21 mouse cellular contexts compared by ENCODE assay signal in the genomic region with DNA sequence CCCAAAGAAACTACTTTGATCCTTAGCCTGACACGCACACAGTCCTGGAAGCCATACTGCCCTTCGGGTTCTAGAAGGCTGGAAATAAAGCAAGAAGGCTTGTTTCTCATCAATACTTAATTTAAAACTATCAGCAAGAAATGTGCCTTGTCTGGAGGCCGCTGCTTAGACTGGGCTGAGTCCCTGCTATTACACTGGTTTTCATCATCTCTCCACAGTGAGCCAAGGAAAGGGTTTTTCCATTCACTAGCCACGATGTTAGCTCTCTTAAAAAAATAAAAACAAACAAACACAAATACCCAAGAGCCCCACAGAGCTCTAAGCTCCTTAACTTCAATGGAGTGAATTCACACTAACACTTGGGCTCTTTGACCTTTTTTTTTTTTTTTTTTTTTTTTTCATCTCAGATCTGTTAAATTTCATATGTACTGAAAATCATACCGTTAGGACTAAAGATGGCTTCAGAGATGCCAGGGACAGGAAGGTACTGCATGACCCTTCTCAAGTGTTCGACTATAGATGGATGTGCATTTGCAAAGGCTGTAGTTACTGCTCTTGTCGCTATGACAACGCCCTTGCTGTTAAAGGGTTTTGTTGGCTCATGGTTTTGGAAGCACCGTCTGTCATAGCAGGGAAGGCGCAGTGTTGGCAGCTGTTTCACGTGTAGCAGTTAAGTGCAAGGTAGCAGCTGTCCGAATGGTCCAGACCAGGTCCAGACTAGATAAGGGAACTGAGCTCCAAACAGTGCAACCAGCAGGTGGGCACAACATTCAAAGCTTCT.
DNase-seq lines count a peak whose midpoint lies in the region; ATAC-seq and TF ChIP-seq lines count a peak whose summit lies in the region.
"Had no signal": no experiment of that assay in that cellular context is flagged by ENCODE, and none has a peak within 500 bp of the region (broad histone marks: within the 10 kb centered on the region; RNA-seq: fewer than 3 reads in every experiment).

No protein-coding gene starts in this region.

- H3K36me3 ChIP-seq in forebrain, embryonic 13.5 days (ENCODE audit: poor library complexity, severe bottlenecking): no peaks in the 10 kb centered on the region
- no peaks in the 10 kb centered on the region for H3K36me3 ChIP-seq in forebrain, embryonic 10.5 days (replicated peaks)
- no peaks in the 10 kb centered on the region; the same call in 1 of the 2 replicates for H3K36me3 ChIP-seq in hindbrain, postnatal 0 days (ENCODE audit: insufficient read depth, low read length)
- no peaks in the 10 kb centered on the region for H3K36me3 ChIP-seq in hindbrain, embryonic 10.5 days
- no peaks in the 10 kb centered on the region for H3K36me3 ChIP-seq in neural tube, embryonic 14.5 days (ENCODE audit: control insufficient read depth, insufficient read depth, low read length)
- H3K36me3 ChIP-seq in neural tube, embryonic 15.5 days: no peaks in the 10 kb centered on the region
- H3K36me3 ChIP-seq: embryonic facial prominence, embryonic 10.5 days had no signal

- DNase-seq in forebrain, embryonic 10.5 days (ENCODE audit: extremely low spot score, low spot score): no peak
- peak; percentile 67 for DNase-seq in hindbrain, postnatal 0 days (ENCODE audit: low spot score)
- DNase-seq in hindbrain, embryonic 10.5 days (ENCODE audit: low spot score): no peak
- DNase-seq in neural tube, embryonic 10.5 days (ENCODE audit: extremely low spot score, low spot score): no peak
- DNase-seq in right cerebral cortex, adult 18-20 months: no peak
- DNase-seq: adrenal gland, adult 2 months; cerebellum, adult 11-12 months; cerebellum, postnatal 36 days; liver; lung, adult 18-20 months; lung, postnatal 36 days; right cerebral cortex, postnatal 25 days; thymus, postnatal 14 days had no signal

- H3K27me3 ChIP-seq in forebrain, embryonic 13.5 days: no peaks in the 10 kb centered on the region
- no peaks in the 10 kb centered on the region for H3K27me3 ChIP-seq in forebrain, embryonic 10.5 days (ENCODE audit: poor library complexity, severe bottlenecking)
- H3K27me3 ChIP-seq in hindbrain, postnatal 0 days (ENCODE audit: insufficient read depth, low read length): no peaks in the 10 kb centered on the region
- H3K27me3 ChIP-seq in hindbrain, embryonic 10.5 days (ENCODE audit: insufficient read depth, poor library complexity, severe bottlenecking): no peaks in the 10 kb centered on the region
- no peaks in the 10 kb centered on the region for H3K27me3 ChIP-seq in neural tube, embryonic 14.5 days (ENCODE audit: control insufficient read depth, insufficient read depth, low read length)
- H3K27me3 ChIP-seq in neural tube, embryonic 15.5 days (replicated peaks): no peaks in the 10 kb centered on the region

- no peak overlapping the region for H3K4me3 ChIP-seq in forebrain, embryonic 13.5 days
- no peak overlapping the region for H3K4me3 ChIP-seq in forebrain, embryonic 10.5 days
- H3K4me3 ChIP-seq in hindbrain, postnatal 0 days (ENCODE audit: low read length): no peak overlapping the region
- H3K4me3 ChIP-seq in hindbrain, embryonic 10.5 days: no peak overlapping the region
- no peak overlapping the region for H3K4me3 ChIP-seq in neural tube, embryonic 14.5 days (ENCODE audit: low read depth, low read length)
- H3K4me3 ChIP-seq in neural tube, embryonic 15.5 days (replicated peaks): no peak overlapping the region
- H3K4me3 ChIP-seq: embryonic facial prominence, embryonic 10.5 days; erythroblast, embryonic 14.5 days had no signal

- H3K4me1 ChIP-seq in forebrain, embryonic 13.5 days: peaks cover 5% of the 10 kb centered on the region; the same call in 1 of the 2 replicates
- peaks cover 13% of the 10 kb centered on the region for H3K4me1 ChIP-seq in forebrain, embryonic 10.5 days
- H3K4me1 ChIP-seq in hindbrain, postnatal 0 days (ENCODE audit: insufficient read depth, low read length): no peaks in the 10 kb centered on the region
- H3K4me1 ChIP-seq in hindbrain, embryonic 10.5 days (replicated peaks): peaks cover 9% of the 10 kb centered on the region
- no peaks in the 10 kb centered on the region for H3K4me1 ChIP-seq in neural tube, embryonic 14.5 days (ENCODE audit: control insufficient read depth, insufficient read depth, low read length)
- H3K4me1 ChIP-seq in neural tube, embryonic 15.5 days: peaks cover 9% of the 10 kb centered on the region; the same call in 1 of the 2 replicates

- TF ChIP-seq CTCF in hindbrain, postnatal 0 days (IDR thresholded peaks at IDR 0.05; ENCODE audit: low read depth): no peak

- ATAC-seq in forebrain, embryonic 13.5 days: peak; percentile 50; the same call in 1 of the 2 replicates
- ATAC-seq in hindbrain, postnatal 0 days: peak; percentile 25; the same call in 1 of the 2 replicates
- ATAC-seq in neural tube, embryonic 14.5 days (ENCODE audit: low read depth): peak; percentile 61; the same call in 1 of the 2 replicates
- peak; percentile 45; the same call in 1 of the 2 replicates for ATAC-seq in neural tube, embryonic 15.5 days (ENCODE audit: low FRiP score)
- ATAC-seq: intestine, postnatal 0 days had no signal

- 68% methylated on average over 12 of the region's 12 CpGs for WGBS in forebrain, embryonic 13.5 days
- WGBS in forebrain, embryonic 10.5 days: 84% methylated on average over 12 of the region's 12 CpGs
- WGBS in hindbrain, postnatal 0 days: 59% methylated on average over 12 of the region's 12 CpGs
- WGBS in hindbrain, embryonic 10.5 days: 83% methylated on average over 12 of the region's 12 CpGs
- WGBS in neural tube, embryonic 14.5 days: 62% methylated on average over 12 of the region's 12 CpGs
- 57% methylated on average over 12 of the region's 12 CpGs for WGBS in neural tube, embryonic 15.5 days

- peak overlapping the region; percentile 49 for H3K27ac ChIP-seq in forebrain, embryonic 13.5 days
- no peak overlapping the region for H3K27ac ChIP-seq in forebrain, embryonic 10.5 days
- H3K27ac ChIP-seq in hindbrain, postnatal 0 days: no peak overlapping the region
- H3K27ac ChIP-seq in hindbrain, embryonic 10.5 days: no peak overlapping the region
- no peak overlapping the region for H3K27ac ChIP-seq in neural tube, embryonic 14.5 days (ENCODE audit: low read depth, low read length)
- H3K27ac ChIP-seq in neural tube, embryonic 15.5 days (replicated peaks): 0 out of 2 replicates have a peak overlapping the region, but pooled peaks have one; percentile 2
- H3K27ac ChIP-seq: embryonic facial prominence, embryonic 10.5 days; kidney, postnatal 0 days had no signal

- no peak overlapping the region for H3K4me2 ChIP-seq in forebrain, embryonic 13.5 days
- H3K4me2 ChIP-seq in hindbrain, postnatal 0 days (ENCODE audit: low read depth, low read length): no peak overlapping the region
- no peak overlapping the region for H3K4me2 ChIP-seq in neural tube, embryonic 14.5 days (ENCODE audit: low read depth, low read length)
- H3K4me2 ChIP-seq in neural tube, embryonic 15.5 days: no peak overlapping the region
- H3K4me2 ChIP-seq: heart, embryonic 11.5 days had no signal

- H3K9me3 ChIP-seq in forebrain, embryonic 13.5 days (replicated peaks): no peaks in the 10 kb centered on the region
- no peaks in the 10 kb centered on the region for H3K9me3 ChIP-seq in forebrain, embryonic 10.5 days
- no peaks in the 10 kb centered on the region for H3K9me3 ChIP-seq in hindbrain, postnatal 0 days (ENCODE audit: low read length)
- no peaks in the 10 kb centered on the region for H3K9me3 ChIP-seq in hindbrain, embryonic 10.5 days
- no peaks in the 10 kb centered on the region for H3K9me3 ChIP-seq in neural tube, embryonic 14.5 days (ENCODE audit: control insufficient read depth, low read length)
- no peaks in the 10 kb centered on the region for H3K9me3 ChIP-seq in neural tube, embryonic 15.5 days (replicated peaks)
- H3K9me3 ChIP-seq: embryonic facial prominence, embryonic 10.5 days had no signal

- H3K9ac ChIP-seq in forebrain, embryonic 13.5 days: no peak overlapping the region
- H3K9ac ChIP-seq in hindbrain, postnatal 0 days (replicated peaks; ENCODE audit: low read length): no peak overlapping the region
- H3K9ac ChIP-seq in neural tube, embryonic 14.5 days (replicated peaks; ENCODE audit: low read depth, low read length): no peak overlapping the region
- H3K9ac ChIP-seq in neural tube, embryonic 15.5 days (replicated peaks): no peak overlapping the region

Comparison
In these comparisons a context has a peak if more than half of its experiments do, and no peak if none do; other contexts are left out.
1. H3K27ac ChIP-seq: peak in forebrain, embryonic 13.5 days (single experiment) and neural tube, embryonic 15.5 days (single experiment); none in forebrain, embryonic 10.5 days (single experiment), hindbrain, postnatal 0 days (single experiment), hindbrain, embryonic 10.5 days (single experiment) and neural tube, embryonic 14.5 days (single experiment).
2. Peak in every context shown above with its lines, with median percentiles within 50 percentile points of each other: ATAC-seq.